Mouse (Mus musculus) yolk sac, embryonic 10.5 days (tissue): ENCODE measurements around the gene Gm20390.

ENCODE experiments used
- DNase-seq: peaks from one replicate; pipeline ENCODE4 v3.0.0-alpha.2; 2017; ENCODE audit warnings: low spot score

The Gm20390 gene

DNA sequence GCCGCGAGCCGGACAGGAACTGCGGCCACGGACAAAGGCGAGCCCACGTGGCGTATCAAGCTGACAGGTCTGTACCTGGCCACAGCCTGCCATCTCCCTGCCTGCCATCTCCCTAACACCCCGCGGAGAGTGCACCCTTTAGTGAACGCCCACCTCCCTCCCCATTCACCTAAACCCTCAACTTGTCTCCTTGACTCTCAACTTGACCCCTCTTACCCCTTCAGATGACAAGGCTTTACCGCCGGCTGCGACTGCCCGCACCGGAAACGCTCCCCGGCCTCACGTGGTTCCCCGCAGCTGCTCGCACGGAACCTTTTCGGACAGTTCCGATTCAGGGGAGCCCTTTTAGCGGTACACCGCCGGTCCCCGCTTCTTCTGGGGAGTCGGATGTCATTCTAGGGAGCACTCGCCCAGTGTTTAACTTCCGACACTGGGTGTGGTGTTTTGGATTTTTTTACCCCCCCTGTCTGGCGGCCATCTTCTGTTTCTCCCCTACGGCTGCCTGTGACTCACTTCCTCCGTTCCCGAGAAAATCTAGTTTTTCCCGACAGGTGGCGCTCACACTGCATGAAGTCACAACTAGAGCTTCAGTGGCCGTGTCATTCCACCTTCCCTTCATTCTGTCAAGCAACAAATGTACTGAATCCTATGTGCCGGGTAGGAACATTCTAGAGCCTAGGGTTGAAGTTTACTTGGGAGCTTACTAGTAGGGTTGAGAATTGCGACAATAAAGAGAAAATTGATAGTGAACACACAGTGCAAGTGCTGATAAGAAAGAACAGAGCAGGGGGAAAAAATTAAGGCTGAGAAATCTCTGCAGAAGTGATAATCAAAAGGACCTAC is at the start of gene Gm20390, which contains the start of gene Nme1:
TSS of gene Gm20390 (minus strand) at position 289 of the 843 bp plus-strand sequence.
TSS of gene Nme1 (minus strand) at position 517 of the 843 bp plus-strand sequence.
- peak; percentile 99 for DNase-seq

DNA sequence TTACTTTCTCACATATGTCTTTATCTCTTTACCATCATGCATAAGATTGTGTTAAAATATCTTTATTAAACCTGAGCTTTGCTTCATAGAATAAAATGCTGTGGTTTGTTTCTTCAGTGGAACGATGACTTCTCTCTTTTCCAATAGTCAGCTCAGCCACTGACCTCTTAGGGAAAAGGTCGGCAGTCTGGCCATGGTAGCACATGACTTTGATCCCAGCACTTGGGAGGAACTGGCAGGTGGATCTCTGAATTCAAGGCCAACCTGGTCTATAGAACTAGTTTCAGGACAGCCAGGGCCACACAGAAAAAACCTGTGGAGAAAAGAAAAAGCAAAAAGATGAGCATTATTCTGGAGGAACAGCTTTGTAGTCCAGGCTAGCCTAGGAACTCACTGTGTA is 35.3 kb upstream of the Gm20390 start:
- DNase-seq = no peak

DNA sequence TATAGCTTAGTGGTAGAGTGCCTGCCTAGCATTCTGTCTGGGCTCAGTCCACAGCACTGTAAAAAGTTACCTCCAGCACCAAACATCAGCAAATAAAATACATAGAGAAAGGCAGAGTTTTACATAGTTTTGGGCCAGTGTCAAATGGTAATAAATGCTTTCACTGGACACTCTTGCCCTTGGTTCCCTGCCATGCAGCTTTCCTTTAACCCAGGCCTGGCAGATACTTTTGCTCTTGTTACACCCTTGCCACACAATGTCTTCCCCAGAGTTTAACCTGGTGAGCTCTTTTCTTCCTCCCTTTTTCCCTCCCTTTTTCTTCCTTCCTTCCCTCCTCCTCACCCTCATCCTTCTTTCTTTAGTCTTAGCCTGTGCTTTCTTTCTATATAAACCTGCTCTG is 31.2 kb upstream of the Gm20390 start:
- no peak for DNase-seq

DNA sequence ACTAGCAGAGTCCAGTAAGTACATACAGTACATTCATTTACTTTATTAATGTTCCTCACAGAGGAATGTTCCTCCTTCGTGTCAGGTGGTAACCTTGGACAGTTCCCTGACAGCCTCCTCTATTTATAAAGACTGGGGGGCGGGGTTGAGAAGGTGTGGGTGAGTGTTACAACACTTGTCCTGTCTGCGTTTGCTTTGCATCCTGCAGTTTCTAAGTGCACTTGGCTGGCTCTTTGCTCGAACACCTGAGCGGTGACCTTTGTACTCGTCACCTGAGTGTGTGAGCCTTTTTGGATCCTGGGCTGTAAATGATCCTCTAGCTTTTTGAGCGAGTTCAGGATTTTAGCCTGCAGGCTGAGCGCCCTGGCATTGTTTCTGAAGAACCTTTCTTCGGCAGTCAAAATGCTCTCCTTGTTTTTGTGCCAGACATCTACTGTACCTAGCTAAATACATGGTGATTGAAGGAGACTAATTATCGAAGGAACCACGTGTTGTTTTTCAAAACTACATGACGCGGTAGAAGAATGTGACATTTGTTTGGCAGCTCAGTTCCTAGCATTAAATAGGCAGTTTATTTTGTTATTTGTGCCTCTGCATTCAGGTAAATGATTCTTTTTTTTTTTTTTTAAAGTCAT is 29.2 kb upstream of the Gm20390 start:
- DNase-seq = peak; percentile 90

DNA sequence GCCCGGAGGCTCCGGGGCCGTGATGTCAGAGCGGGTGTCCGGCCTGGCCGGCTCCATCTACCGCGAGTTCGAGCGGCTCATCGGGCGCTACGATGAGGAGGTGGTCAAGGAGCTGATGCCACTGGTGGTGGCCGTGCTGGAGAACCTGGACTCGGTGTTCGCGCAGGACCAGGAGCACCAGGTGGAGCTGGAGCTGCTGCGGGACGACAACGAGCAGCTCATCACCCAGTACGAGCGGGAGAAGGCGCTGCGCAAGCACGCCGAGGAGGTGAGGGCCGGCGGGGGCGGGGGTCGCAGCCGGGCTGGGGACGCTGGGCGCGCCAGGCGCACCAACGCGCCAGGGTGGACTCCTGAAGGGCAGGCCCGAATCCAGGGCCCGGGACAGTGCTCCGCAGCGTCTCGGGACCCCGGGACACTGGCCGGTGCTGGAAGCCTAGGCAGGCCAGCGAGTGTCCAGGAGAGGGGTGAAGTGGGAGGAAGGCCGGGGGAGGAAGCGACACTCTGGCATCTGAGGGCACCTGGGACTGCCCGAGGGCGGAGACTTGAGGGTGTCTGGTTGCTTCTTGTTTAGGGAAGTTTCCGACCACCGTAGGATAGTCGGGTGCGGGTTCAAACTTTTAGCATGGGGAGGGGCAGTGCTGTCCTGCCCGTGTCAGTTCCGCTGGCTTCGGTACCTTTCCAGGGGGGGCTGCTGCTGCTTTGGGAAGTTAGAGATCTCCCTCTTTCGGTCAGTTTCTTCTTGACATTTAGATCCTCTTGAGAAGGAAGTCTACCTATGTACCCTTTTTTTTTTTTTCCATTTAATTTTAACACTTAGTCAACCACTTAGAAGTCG is 28.4 kb upstream of the Gm20390 start:
- peak; percentile 61 for DNase-seq

DNA sequence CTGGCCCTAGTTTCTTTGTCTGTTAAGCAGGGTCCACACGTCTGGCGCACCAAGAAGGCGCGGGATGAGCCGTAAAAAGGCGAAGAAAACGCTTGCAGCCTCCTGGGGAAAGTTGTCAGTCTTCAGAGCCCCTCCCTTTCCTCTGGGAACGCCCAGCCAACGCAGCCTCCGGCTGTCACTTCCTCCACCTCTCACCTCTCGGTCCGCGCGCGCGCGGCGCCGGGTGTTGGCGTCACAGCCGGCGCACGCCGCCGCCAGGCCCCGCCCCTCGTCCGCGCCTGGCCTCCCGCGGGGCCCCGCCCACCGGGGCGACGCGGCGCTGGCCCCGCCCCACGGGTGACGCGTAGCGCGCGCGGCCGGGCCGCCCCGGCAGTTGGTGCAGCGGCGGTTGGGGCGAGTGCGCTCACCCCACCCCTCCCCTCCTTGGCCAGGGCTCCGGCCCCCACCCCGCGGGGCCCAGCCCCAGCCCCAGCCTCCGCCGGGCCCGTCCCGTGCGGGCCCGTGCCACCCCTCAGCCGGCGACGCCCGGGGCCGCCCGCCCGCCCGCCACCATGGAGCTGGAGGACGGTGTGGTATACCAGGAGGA is 27.7 kb upstream of the Gm20390 start, which contains the start of gene Spag9:
TSS of gene Spag9 (plus strand) at position 372 of the 586 bp plus-strand sequence.
- peak; percentile 94 for DNase-seq

DNA sequence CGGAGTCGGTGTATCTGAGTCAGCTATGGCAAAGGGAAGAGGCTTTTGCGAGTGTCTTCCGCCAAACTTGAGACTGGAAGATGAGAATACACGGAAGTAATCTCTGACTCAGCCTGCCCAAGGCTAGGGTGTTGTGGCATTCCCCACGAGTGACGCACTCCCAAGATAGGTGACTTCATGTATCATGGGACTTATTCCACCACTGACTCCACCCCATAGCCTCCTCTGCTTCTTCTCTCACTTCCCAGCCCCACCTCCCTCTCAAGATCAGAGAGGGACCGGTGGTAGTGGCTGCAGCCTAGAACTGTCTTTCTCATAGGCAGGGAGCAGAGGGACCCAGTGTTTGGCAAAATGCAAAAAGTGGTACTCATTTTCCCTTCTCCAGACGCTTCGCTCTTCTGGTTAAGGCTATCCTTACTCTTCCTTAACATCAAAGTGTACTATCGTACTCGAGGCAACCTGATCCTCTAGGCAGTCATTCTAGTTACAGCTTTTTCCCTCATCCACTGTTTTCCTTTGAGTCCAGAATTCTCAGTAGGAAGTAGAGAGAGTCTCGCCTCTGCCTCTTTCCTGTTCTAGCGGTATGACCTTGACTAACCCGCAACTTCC is 27.1 kb upstream of the Gm20390 start:
- peak; percentile 84 for DNase-seq

DNA sequence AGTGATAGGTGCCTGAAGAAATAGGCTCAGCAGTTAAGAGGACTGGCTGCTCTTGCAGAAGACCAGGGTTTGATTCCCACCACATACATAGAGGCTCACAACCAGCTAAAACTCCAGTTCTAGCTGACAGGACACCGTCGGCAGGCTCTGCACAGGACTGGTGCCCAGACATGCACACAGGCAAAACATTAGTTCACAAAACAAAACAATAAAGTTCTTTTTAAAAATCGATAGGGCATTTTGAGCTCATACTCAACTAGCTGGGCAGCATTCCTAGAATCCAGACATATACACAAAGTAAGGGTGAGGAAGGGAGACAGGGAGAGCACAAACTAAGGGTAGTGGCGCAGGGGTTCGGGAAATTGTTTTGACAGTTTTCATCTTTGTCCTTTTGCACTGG is 26.4 kb upstream of the Gm20390 start:
- DNase-seq = no peak

DNA sequence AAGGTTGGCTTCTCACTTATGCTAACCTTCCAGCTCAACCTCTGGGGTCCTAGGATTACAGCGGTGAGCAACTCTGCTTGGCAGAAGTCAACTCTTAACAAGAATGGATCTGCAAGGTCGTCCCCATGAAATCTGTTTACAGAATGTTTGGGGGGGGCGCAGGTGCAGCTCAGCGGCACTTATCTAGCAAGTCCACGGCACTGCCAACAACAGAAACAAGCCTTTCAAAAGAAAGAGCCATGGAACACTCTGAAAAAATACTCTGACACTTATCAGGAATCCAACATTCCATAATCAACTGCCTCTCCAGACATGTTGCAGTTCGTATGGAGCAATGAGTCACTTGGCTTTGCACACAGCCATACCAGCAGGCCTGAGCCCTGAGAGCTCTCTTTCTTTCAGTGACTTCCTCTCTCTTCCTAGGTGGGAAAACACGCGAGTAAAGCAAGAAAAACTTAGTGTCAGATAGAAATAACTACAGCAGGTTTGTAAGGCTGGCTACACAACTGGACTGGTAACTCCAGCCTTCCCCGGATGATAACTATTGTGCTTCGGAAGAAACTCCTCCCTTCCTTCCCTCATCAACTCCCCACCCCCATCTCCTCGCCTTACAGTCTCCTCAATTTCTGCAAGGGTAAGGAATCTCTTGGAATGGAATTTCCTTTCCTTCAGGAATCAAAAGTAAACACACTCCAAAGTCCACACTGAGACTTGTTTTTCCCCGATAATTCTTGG is 20.4 kb upstream of the Gm20390 start:
- peak; percentile 58 for DNase-seq

DNA sequence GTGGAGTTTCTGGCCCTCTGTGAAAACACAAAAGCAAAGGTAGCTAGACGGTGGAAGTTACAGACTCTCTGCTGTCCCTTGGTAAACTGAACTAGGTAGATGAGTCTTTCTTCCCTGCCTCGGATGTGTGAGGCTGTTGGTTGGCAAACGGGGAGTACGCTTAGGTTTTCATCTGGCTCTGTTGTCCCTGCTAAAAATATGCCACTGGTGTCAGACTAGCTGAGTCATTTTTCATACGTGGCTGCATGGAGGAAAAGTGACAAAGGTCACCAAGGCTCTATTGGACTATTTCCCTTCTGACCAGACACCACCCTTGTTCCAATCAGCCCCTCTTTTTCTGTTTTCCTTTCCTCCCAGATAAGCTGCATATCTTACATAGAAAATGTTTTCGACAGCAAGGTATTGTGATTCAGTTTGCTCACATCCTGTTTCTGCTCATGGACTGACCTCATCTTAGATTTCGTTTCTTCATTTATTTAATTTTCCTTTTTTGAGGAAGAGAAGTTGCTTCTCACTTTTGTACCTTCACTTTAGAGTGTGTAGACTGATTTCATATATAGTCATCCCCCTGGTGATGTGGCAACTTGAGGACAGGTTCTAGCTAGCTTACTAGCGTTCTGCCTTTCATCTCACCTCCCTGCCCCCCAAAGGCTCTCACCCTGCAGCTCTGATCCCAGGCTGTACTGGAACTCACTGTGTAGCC is 19.7 kb upstream of the Gm20390 start:
- DNase-seq = no peak

DNA sequence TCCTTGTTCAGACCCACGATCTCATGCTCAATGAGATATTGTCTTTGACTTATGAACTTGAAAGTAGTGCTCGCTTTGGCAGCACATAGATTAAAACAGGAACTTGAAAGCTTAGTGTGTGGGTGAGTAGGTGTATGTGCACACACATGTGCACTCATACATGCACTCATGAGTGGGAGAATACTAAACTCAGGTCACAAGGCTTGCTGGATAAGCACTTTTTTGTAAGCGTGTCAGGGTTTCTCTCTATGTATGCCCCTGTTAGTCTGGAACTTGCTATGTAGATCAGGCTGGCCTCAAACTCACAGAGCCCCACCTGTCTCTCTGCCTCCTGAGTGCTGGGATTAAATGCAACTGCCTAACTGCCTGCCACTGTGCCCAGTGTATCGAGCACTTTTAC is 18.9 kb upstream of the Gm20390 start:
- DNase-seq = no peak

DNA sequence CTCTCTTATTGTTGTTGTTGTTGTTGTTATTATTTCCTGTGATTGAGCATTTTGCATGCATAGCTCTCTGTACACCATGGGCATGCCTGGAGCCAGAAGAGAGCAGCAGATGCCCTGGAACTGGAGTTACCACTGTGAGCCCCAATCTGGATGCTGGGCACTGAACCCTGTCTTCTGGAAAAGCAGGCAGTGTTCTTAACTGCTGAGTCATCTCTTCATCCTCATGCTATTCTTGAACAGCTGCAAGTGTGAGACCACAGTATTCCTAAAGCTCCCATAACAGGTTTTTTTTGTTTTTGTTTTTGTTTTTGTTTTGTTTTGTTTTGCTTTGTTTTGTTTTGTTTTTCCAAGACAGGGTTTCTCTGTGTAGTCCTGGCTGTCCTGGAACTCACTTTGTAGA is 18.2 kb upstream of the Gm20390 start:
- no peak for DNase-seq

DNA sequence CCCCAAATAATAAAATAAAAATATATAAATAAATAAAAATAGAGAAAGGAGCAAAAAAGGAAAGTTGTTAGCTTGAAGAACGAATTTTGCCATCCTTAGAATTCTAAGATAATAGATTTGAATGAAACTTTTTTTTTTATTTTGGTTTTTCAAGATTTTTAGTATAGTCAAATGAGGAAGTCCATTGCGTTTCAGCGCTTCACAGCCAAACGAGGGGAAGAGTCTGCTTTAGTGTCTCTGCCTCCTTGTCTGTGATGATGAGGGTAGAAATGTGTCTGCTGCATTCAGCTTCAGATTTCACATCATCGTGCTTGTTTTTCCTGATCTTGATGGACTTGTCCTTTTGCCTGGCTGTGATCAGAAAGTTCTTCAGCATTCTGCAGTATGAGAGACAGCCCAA is 17.2 kb upstream of the Gm20390 start:
- DNase-seq = no peak

DNA sequence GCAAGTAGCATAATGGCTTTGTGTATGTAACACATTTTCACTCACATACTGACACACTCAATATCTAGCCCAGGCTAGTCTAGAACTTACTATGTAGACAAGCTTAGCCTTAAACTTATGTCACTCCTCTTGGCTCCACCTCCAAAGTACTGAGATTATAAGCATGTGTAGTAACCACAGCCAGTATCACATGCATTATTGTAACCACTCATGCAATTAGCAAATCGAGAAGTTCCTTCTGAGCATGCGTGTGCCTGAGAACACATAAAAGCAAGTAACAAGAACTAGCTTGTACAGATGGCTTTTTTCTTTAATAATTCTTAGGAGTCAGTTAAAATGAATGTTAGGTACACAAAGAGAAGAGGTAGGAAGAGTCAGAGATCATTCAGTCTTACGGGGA is 16.5 kb upstream of the Gm20390 start:
- DNase-seq = no peak

DNA sequence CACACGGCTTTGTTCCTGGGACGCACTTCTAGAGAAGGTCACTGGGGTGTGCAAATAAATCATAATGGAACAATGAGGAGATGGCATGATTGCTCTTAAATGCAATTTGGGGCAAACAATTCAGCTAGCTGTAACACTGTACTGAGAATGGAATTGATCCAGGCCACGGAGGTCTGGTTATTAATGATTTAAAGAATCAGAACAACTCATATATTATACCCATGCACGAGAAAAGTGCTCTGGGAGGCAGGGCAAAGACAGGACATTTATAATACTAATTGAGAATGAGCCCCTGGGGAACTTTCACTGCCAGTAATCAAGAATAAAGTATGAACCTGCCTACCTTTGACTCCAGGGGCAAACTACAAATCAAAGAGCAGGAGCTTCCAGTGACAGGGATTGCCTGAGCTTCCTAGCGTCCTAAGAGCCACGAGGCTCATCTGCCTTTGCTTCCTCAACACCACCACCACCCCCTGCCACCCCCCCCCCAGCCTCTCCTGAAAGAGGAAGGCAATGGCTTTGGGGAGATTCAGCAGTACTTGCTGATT is 11.5 kb upstream of the Gm20390 start:
- DNase-seq = no peak

DNA sequence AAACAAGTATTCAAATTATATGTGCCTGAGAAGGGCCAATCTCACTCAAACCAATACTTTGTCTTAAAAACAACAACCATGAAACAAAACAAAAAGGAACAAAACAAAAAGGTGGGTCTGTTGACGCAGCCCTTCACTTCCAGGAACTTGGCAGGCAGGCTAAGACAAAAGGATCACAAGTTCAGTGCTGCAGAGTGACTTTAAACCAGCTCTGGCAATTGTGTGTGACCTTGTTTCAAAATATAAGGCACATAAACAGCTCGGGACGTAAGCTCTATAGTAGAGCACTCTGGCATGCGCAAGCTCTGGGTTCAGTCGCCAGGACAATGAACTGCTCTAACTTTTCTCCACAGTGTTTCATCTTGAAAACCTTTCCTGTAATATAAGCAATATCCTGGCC is 4.9 kb upstream of the Gm20390 start:
- DNase-seq = no peak

DNA sequence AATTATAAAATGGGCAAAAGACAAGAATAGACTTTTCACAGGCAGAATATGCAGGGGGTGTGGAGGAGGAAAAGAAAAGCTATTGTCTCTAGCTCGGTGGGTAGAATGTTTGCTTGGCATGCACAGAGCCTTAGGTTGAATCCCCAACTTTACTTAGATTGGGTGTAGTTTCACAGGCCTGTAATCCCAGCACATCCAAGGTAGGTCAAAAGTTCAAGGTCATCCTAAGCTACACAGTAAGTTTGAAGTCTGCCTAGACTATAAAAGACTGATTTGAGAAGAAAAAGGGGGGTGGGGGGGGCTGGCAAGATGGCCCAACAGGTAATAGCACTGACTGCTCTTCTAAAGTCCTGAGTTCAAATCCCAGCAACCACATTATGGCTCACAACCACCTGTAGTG is 1.7 kb upstream of the Gm20390 start:
- DNase-seq = no peak

DNA sequence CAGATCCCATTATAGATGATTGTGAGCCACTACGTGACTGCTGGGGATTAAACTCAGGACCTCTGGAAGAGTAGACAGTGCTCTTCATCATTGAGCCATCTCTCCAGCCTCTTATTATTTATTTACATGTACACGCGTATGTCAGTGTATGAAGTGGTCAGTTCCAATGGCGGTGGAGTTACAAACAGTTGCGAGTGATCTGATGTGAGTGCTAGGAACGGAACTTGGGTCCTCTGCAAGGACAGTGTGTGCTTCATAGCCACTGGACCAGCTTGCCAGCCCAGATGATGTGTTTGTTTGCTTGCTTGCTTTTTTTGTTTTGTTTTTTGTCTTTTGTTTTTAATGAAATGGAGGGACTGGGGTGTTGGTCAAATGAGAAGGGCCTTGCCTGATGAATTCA is 1.1 kb upstream of the Gm20390 start:
- no peak for DNase-seq

DNA sequence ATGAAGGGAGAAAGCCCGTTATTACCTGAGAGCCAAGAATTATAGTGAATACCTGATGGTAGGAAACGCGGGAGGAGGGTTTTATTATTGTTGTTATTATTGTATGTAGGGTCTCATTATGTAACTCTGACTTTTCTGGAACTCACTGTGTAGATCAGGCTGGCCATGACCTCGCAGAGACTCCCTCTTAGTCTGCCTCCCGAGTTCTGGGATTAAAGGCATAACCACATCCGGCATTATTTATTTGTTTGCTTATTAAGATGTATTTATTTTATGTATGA is 695 bp upstream of the Gm20390 start:
- no peak for DNase-seq

DNA sequence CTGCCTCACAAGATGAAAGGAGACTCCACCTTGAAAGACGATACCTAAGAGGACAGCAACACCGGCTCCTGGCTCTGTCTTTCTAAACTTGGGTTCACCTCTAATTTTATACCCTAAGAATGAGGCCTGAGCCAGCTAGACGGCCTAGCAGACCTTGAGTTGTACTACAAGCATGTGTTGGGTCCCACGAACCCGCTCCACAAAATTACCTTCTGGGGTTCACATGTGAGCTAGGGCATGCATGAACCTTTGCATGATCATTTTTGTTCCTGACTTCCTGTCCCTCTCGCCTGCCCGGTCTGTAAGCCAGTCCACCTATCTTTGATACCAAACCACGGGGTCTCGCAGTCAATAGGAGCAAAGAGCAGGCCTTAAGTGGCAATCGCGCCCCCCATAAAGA is 712 bp downstream of the Gm20390 start:
- DNase-seq = no peak
